Mouse (Mus musculus): ENCODE data around the gene Olfr1449. TPM values are rescaled to one million over a fixed set of nuclear protein-coding genes. Genes with fewer than 3 reads are reported as not detected.

Olfr1449 gene
- total RNA-seq (2023) = not detected

DNA sequence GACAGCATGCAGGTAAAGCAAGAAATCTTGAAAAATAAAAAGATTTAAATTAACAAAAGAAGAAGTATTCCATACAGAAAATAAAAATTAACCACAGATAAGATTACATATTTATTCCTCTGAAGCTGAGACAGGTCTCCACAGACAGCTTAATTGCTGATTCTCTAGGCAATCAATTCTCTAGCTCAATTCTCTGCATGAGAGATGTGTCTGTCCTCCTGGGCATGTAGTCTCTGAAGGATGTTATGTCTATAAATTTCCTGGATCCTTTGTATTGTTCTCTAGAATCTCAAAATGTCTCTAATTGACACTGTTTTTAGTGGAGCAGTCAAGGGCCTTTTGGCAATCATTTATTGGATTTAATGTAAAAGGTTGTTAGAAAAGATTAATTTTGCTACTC lies at the start of gene Olfr1449:
Gene Olfr1449 (plus strand): TSS at position 301 of the 400 bp plus-strand sequence.

GRCm38 (mm10) chr19:12883555-12883954 lies 47.1 kb upstream of the Olfr1449 start, which contains the start of gene Olfr1445:
Gene Olfr1445 (plus strand): TSS chr19:12883855.

DNA sequence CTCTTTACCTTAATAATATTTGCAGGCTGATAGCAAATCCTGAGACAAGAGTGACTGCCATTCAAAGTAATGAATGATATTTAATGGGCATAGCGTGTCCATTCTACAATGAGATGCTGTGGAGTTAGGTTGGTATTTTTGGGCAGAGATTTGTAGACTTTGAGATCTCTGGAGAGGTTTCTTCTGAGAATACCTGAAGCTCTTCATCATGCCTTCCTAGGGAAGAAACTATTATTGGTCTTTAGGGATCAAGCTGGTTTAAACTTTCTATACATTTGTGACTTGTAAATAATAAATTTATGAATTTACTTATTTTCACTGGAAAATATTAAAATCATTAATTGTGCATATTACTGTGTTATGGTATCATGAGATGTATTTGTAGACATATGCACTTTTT lies 37.2 kb upstream of the Olfr1449 start, which contains the start of gene Olfr1446:
Gene Olfr1446 (minus strand): TSS at position 101 of the 400 bp plus-strand sequence.

DNA sequence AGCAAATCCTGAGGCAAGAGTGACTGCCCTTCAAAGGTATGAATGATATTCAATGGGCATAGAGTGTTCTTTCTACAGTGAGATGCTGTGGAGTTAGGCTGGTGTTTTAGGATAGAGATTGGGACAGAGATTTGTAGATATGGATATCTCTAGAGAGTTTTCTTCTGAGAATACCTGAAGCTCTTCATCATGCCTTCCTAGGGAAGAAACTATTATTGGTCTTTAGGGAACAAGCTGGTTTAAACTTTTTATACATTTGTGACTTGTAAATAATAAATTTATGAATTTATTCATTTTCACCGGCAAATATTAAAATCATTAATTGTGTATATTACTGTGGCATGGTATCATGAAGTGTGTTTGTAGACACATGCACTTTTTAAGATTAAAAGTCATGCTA lies 27.0 kb upstream of the Olfr1449 start, which contains the start of gene Olfr1447:
Gene Olfr1447 (minus strand): TSS at position 101 of the 400 bp plus-strand sequence.

GRCm38 (mm10) chr19:12924319-12924718 lies 6.3 kb upstream of the Olfr1449 start, which contains the start of gene Olfr1448:
Gene Olfr1448 (minus strand): TSS chr19:12924419.

GRCm38 (mm10) chr19:12949958-12950357 lies 19.3 kb downstream of the Olfr1449 start, which contains the start of gene Olfr1450:
Gene Olfr1450 (plus strand): TSS chr19:12950258.

Other genes starting within 250 kb of the Olfr1449 start
- not detected for gene Keg1, start 235.1 kb upstream of the Olfr1449 start, total RNA-seq (2023)
- 1 to 10 TPM; 5.7 to 6.1 TPM for gene Cntf, start 165.2 kb upstream of the Olfr1449 start, total RNA-seq (2023)
- 10 to 100 TPM; 85.1 to 88.8 TPM for gene Zfp91, start 134.7 kb upstream of the Olfr1449 start, total RNA-seq (2023)
- 10 to 100 TPM; 42.7 to 50.1 TPM for gene Lpxn, start 134.6 kb upstream of the Olfr1449 start, total RNA-seq (2023)
- 1 to 10 TPM; 4.5 to 5.5 TPM for gene Gm5244, start 84.2 kb upstream of the Olfr1449 start, total RNA-seq (2023)
- gene Olfr1444, start 73.6 kb upstream of the Olfr1449 start, total RNA-seq (2023) = 1 to 10 TPM in 1 of 2 experiments, not detected in 1; 1.1 TPM
- not detected for gene Olfr1445, start 47.0 kb upstream of the Olfr1449 start, total RNA-seq (2023)
- not detected for gene Olfr1446, start 37.3 kb upstream of the Olfr1449 start, total RNA-seq (2023)
- gene Olfr1447, start 27.1 kb upstream of the Olfr1449 start, total RNA-seq (2023) = not detected
- gene Olfr1448, start 6.4 kb upstream of the Olfr1449 start, total RNA-seq (2023) = not detected
- gene Olfr1450, start 19.4 kb downstream of the Olfr1449 start, total RNA-seq (2023) = not detected
- not detected for gene Olfr1451, start 64.2 kb downstream of the Olfr1449 start, total RNA-seq (2023)
- not detected for gene Olfr1453, start 97.5 kb downstream of the Olfr1449 start, total RNA-seq (2023)
- gene Olfr1454, start 129.8 kb downstream of the Olfr1449 start, total RNA-seq (2023) = not detected
- gene Olfr1457, start 167.1 kb downstream of the Olfr1449 start, total RNA-seq (2023) = not detected
- not detected for gene Olfr1458, start 175.9 kb downstream of the Olfr1449 start, total RNA-seq (2023)
- gene Olfr1459, start 218.7 kb downstream of the Olfr1449 start, total RNA-seq (2023) = under 1 TPM in 1 of 2 experiments, not detected in 1; 0.12 TPM
- gene Olfr1461, start 232.2 kb downstream of the Olfr1449 start, total RNA-seq (2023) = not detected